Mouse (Mus musculus) intestine, embryonic 16.5 days (tissue): ENCODE measurements around the gene Cdh3. TPM values are rescaled to one million over a fixed set of nuclear protein-coding genes. Genes with fewer than 3 reads are reported as not detected.
A peak's percentile ranks its signal among the peaks of the same experiment; 100 is the strongest.

ENCODE experiments used
- ATAC-seq: fragments of 200-750 bp; cut with Nextera tagmentation; 2 replicates; pipeline ENCODE4 v1.8.0; 2017; ENCODE audit warnings: moderate TSS enrichment, moderate library complexity
- H3K27ac ChIP-seq: fragments of 300-500 bp; sonication (generic); 2 replicates; pipeline ENCODE4 v1.5.1; 2014; ENCODE audit warnings: mild to moderate bottlenecking, low read length
- H3K27me3 ChIP-seq: fragments of 300-500 bp; sonication (generic); replicated peaks from 2 replicates; pipeline ENCODE4 v1.6.1; 2014; ENCODE audit warnings: low read length, control low read depth, mixed read lengths; ENCODE audit not compliant: control insufficient read depth, insufficient read depth
- H3K36me3 ChIP-seq: fragments of 300-500 bp; sonication (generic); 2 replicates; pipeline ENCODE4 v1.6.1; 2014; ENCODE audit warnings: low read length, control low read depth; ENCODE audit not compliant: control insufficient read depth, insufficient read depth
- H3K4me1 ChIP-seq: fragments of 300-500 bp; sonication (generic); 2 replicates; pipeline ENCODE4 v1.6.1; 2014; ENCODE audit warnings: low read length, control low read depth, mixed read lengths; ENCODE audit not compliant: control insufficient read depth, insufficient read depth
- H3K4me2 ChIP-seq: fragments of 300-500 bp; sonication (generic); 2 replicates; pipeline ENCODE4 v1.6.1; 2014; ENCODE audit warnings: low read depth, low read length, control low read depth
- H3K4me3 ChIP-seq: fragments of 300-500 bp; sonication (generic); 2 replicates; pipeline ENCODE4 v1.5.1; 2014; ENCODE audit warnings: mild to moderate bottlenecking, low read length
- H3K9ac ChIP-seq: fragments of 300-500 bp; sonication (generic); 2 replicates; pipeline ENCODE4 v1.6.1; 2014; ENCODE audit warnings: low read depth, low read length
- H3K9me3 ChIP-seq: fragments of 300-500 bp; sonication (generic); 2 replicates; pipeline ENCODE4 v1.6.1; 2016; ENCODE audit warnings: low read length, control low read depth; ENCODE audit not compliant: control insufficient read depth
- WGBS: fragments of 180-500 bp; shearing (Covaris S2); extraction: QIAGEN DNeasy Blood & Tissue Kit; methylation state at CpG from one replicate; pipeline ENCODE4 v1.1.7; 2014; 5-methylcytosine and 5-hydroxymethylcytosine counted together
- polyA plus RNA-seq: library from polyadenylated mRNA; unstranded; fragments of >200 nt; fragmentation: Nextera tagmentation; extraction: Ambion mirVana; gene quantifications from 2 replicates; pipeline ENCODE4 v1.2.1, GENCODE M21; 2015

Gene Cdh3
- polyA plus RNA-seq, 1 experiment from 2014 or later, result 12.5 TPM

- Histone ChIP-seq H3K4me3 (no peak overlapping the region), H3K4me2 (no peak overlapping the region), H3K4me1 (peaks cover 6% of the 10 kb centered on the region), H3K36me3 (no peaks in the 10 kb centered on the region), H3K9ac (no peak overlapping the region), H3K27me3 (no peaks in the 10 kb centered on the region), H3K27ac (peak overlapping the region; percentile 12; the same call in 1 of the 2 replicates), H3K9me3 (no peaks in the 10 kb centered on the region)
- 70% methylated on average over 7 of the region's 7 CpGs for WGBS
- ATAC-seq, result no peak
Measured at GRCm38 (mm10) chr8:106520578-106520977, 9.9 kb downstream of the Cdh3 start.

- H3K4me1 ChIP-seq, result peaks cover 6% of the 10 kb centered on the region
- no peak overlapping the region for H3K9ac ChIP-seq
- no peaks in the 10 kb centered on the region for H3K36me3 ChIP-seq
- no peak overlapping the region for H3K4me3 ChIP-seq
- peak; percentile 61 for ATAC-seq
- peak overlapping the region; percentile 71 for H3K27ac ChIP-seq
- H3K27me3 ChIP-seq, result no peaks in the 10 kb centered on the region
- H3K9me3 ChIP-seq, result no peaks in the 10 kb centered on the region
- H3K4me2 ChIP-seq, result no peak overlapping the region
- WGBS, result 32% methylated on average over 9 of the region's 9 CpGs
Measured at GRCm38 (mm10) chr8:106521845-106522244, 11.2 kb downstream of the Cdh3 start.

GRCm38 (mm10) chr8:106526725-106527124, 16.0 kb downstream of the Cdh3 start:
- Histone ChIP-seq H3K27ac (no peak overlapping the region), H3K9ac (no peak overlapping the region), H3K4me2 (no peak overlapping the region), H3K4me1 (no peaks in the 10 kb centered on the region), H3K4me3 (no peak overlapping the region), H3K27me3 (no peaks in the 10 kb centered on the region), H3K36me3 (no peaks in the 10 kb centered on the region), H3K9me3 (peaks cover 3% of the 10 kb centered on the region)
- 50% methylated on average over 6 of the region's 6 CpGs for WGBS
- peak; percentile 34; the same call in 1 of the 2 replicates for ATAC-seq

GRCm38 (mm10) chr8:106527241-106528036, 16.7 kb downstream of the Cdh3 start:
- Histone ChIP-seq H3K9me3 (peaks cover 3% of the 10 kb centered on the region), H3K9ac (no peak overlapping the region), H3K4me2 (no peak overlapping the region), H3K27ac (no peak overlapping the region), H3K4me3 (no peak overlapping the region), H3K4me1 (no peaks in the 10 kb centered on the region), H3K27me3 (no peaks in the 10 kb centered on the region), H3K36me3 (no peaks in the 10 kb centered on the region)
- ATAC-seq, result no peak
- WGBS, result 84% methylated on average over 9 of the region's 9 CpGs

GRCm38 (mm10) chr8:106528596-106529249, 18.0 kb downstream of the Cdh3 start:
- H3K4me2 ChIP-seq, result no peak overlapping the region
- WGBS, result 83% methylated on average over 9 of the region's 9 CpGs
- no peak overlapping the region for H3K27ac ChIP-seq
- H3K9ac ChIP-seq, result no peak overlapping the region
- H3K4me1 ChIP-seq, result no peaks in the 10 kb centered on the region
- no peak for ATAC-seq
- H3K9me3 ChIP-seq, result peaks cover 3% of the 10 kb centered on the region
- no peak overlapping the region for H3K4me3 ChIP-seq
- no peaks in the 10 kb centered on the region for H3K36me3 ChIP-seq
- no peaks in the 10 kb centered on the region for H3K27me3 ChIP-seq

- no peak overlapping the region for H3K4me3 ChIP-seq
- H3K36me3 ChIP-seq, result no peaks in the 10 kb centered on the region
- H3K9me3 ChIP-seq, result peaks cover 3% of the 10 kb centered on the region
- no peak overlapping the region for H3K27ac ChIP-seq
- 94% methylated on average over 10 of the region's 10 CpGs for WGBS
- H3K4me2 ChIP-seq, result no peak overlapping the region
- no peak for ATAC-seq
- H3K9ac ChIP-seq, result no peak overlapping the region
- no peaks in the 10 kb centered on the region for H3K4me1 ChIP-seq
- no peaks in the 10 kb centered on the region for H3K27me3 ChIP-seq
Measured at GRCm38 (mm10) chr8:106529885-106530482, 19.3 kb downstream of the Cdh3 start.

- no peaks in the 10 kb centered on the region for H3K27me3 ChIP-seq
- H3K4me2 ChIP-seq, result no peak overlapping the region
- H3K36me3 ChIP-seq, result no peaks in the 10 kb centered on the region
- no peak overlapping the region for H3K4me3 ChIP-seq
- H3K27ac ChIP-seq, result no peak overlapping the region
- no peak for ATAC-seq
- no peaks in the 10 kb centered on the region for H3K4me1 ChIP-seq
- 78% methylated on average over 4 of the region's 4 CpGs for WGBS
- H3K9ac ChIP-seq, result no peak overlapping the region
- peaks cover 3% of the 10 kb centered on the region for H3K9me3 ChIP-seq
Measured at GRCm38 (mm10) chr8:106530566-106530965, 19.9 kb downstream of the Cdh3 start.

- Histone ChIP-seq H3K4me2 (no peak overlapping the region), H3K36me3 (no peaks in the 10 kb centered on the region), H3K27me3 (no peaks in the 10 kb centered on the region), H3K4me1 (no peaks in the 10 kb centered on the region), H3K4me3 (no peak overlapping the region), H3K9me3 (peaks cover 3% of the 10 kb centered on the region), H3K27ac (no peak overlapping the region), H3K9ac (no peak overlapping the region)
- WGBS, result 78% methylated on average over 7 of the region's 7 CpGs
- ATAC-seq, result no peak
Measured at GRCm38 (mm10) chr8:106533709-106534108, 23.0 kb downstream of the Cdh3 start.

- H3K36me3 ChIP-seq, result no peaks in the 10 kb centered on the region
- no peaks in the 10 kb centered on the region for H3K4me1 ChIP-seq
- no peak overlapping the region for H3K27ac ChIP-seq
- no peak overlapping the region for H3K9ac ChIP-seq
- H3K4me3 ChIP-seq, result no peak overlapping the region
- peaks cover 3% of the 10 kb centered on the region for H3K9me3 ChIP-seq
- no peak overlapping the region for H3K4me2 ChIP-seq
- H3K27me3 ChIP-seq, result no peaks in the 10 kb centered on the region
- 0 out of 2 replicates have a peak, but pooled peaks have one; percentile 52 for ATAC-seq
- 40% methylated on average over 6 of the region's 6 CpGs for WGBS
Measured at GRCm38 (mm10) chr8:106534449-106534848, 23.8 kb downstream of the Cdh3 start.
